Mouse (Mus musculus) myocyte (in vitro differentiated cells): ENCODE measurements around the gene Wrnip1. TPM values are rescaled to one million over a fixed set of nuclear protein-coding genes. Genes with fewer than 3 reads are reported as not detected.
A peak's percentile ranks its signal among the peaks of the same experiment; 100 is the strongest.

ENCODE experiments used
- H3K27me3 ChIP-seq: one replicate; pipeline ENCODE4 v1.6.1; 2011; ENCODE audit not compliant: control insufficient read depth, insufficient read depth, insufficient read length
- H3K36me3 ChIP-seq: one replicate; pipeline ENCODE4 v1.6.1; 2011; ENCODE audit not compliant: control insufficient read depth, insufficient read depth
- H3K4me2 ChIP-seq: one replicate; pipeline ENCODE4 v1.6.1; 2011; ENCODE audit warnings: low read depth, control low read depth
- H3K4me3 ChIP-seq: one replicate; pipeline ENCODE4 v1.5.1; 2011; ENCODE audit warnings: mild to moderate bottlenecking, control low read depth, moderate library complexity
- H3K79me2 ChIP-seq: one replicate; pipeline ENCODE4 v1.6.1; 2011; ENCODE audit not compliant: control insufficient read depth, insufficient read depth
- H3ac ChIP-seq: one replicate; pipeline ENCODE4 v1.6.1; 2011; ENCODE audit not compliant: control insufficient read depth, insufficient read length
- CEBPB ChIP-seq: IDR thresholded peaks from 2 replicates; pipeline ENCODE4 v1.6.1; 2011; ENCODE audit warnings: mild to moderate bottlenecking, moderate library complexity; ENCODE audit not compliant: poor library complexity, insufficient read depth, severe bottlenecking
- E2F4 ChIP-seq: IDR thresholded peaks from one replicate; pipeline ENCODE4 v1.6.1; 2011; ENCODE audit warnings: mild to moderate bottlenecking, control low read depth, moderate library complexity; ENCODE audit not compliant: insufficient read depth
- MAX ChIP-seq: IDR thresholded peaks from one replicate; pipeline ENCODE4 v1.6.1; 2011; ENCODE audit warnings: low read depth, mild to moderate bottlenecking, control low read depth
- MYOD1 ChIP-seq, 3 experiments: IDR thresholded peaks; one replicate each; pipeline ENCODE4 v1.6.1; 2011; ENCODE audit warnings: control low read depth in 2 of 3, low read depth in 2 of 3, mild to moderate bottlenecking in 2 of 3, moderate library complexity in 1 of 3; ENCODE audit not compliant: insufficient read length in 2 of 3, control insufficient read depth in 1 of 3
- MYOG ChIP-seq, 3 experiments: IDR thresholded peaks; one replicate each; pipeline ENCODE4 v1.6.1; 2011; ENCODE audit warnings: control low read depth in 2 of 3, low read depth in 2 of 3, mild to moderate bottlenecking in 2 of 3; ENCODE audit not compliant: insufficient read length in 2 of 3, control insufficient read depth in 1 of 3, insufficient read depth in 1 of 3
- POLR2A ChIP-seq: IDR thresholded peaks from one replicate; pipeline ENCODE4 v1.6.1; 2011; ENCODE audit warnings: low read depth, mild to moderate bottlenecking, control low read depth, moderate library complexity; ENCODE audit not compliant: insufficient read length
- POLR2AphosphoS2 ChIP-seq: IDR thresholded peaks from one replicate; pipeline ENCODE4 v1.6.1; 2011; ENCODE audit warnings: low read depth, control low read depth; ENCODE audit not compliant: insufficient read length
- REST ChIP-seq: IDR thresholded peaks from one replicate; pipeline ENCODE4 v1.6.1; 2011; ENCODE audit warnings: mild to moderate bottlenecking, control low read depth, moderate library complexity; ENCODE audit not compliant: insufficient read depth, insufficient read length
- SRF ChIP-seq: IDR thresholded peaks from one replicate; pipeline ENCODE4 v1.6.1; 2011; ENCODE audit warnings: low read depth; ENCODE audit not compliant: control insufficient read depth, insufficient read length
- TCF12 ChIP-seq: IDR thresholded peaks from one replicate; pipeline ENCODE4 v1.6.1; 2011; ENCODE audit warnings: mild to moderate bottlenecking, control low read depth; ENCODE audit not compliant: poor library complexity, insufficient read depth, severe bottlenecking
- TCF3 ChIP-seq: IDR thresholded peaks from one replicate; pipeline ENCODE4 v1.6.1; 2011; ENCODE audit warnings: low read depth, control low read depth; ENCODE audit not compliant: insufficient read length
- USF1 ChIP-seq: IDR thresholded peaks from one replicate; pipeline ENCODE4 v1.6.1; 2011; ENCODE audit warnings: low read depth, mild to moderate bottlenecking, control low read depth, moderate library complexity
- polyA plus RNA-seq: library from polyadenylated mRNA; unstranded; fragments of >200 nt; fragmentation: generic; extraction: Trizol; gene quantifications from one replicate; pipeline ENCODE4 v1.2.1, GENCODE M21; 2012; ENCODE audit warnings: missing spikeins

The Wrnip1 gene
- polyA plus RNA-seq, 1 experiment = 22.4 TPM

DNA sequence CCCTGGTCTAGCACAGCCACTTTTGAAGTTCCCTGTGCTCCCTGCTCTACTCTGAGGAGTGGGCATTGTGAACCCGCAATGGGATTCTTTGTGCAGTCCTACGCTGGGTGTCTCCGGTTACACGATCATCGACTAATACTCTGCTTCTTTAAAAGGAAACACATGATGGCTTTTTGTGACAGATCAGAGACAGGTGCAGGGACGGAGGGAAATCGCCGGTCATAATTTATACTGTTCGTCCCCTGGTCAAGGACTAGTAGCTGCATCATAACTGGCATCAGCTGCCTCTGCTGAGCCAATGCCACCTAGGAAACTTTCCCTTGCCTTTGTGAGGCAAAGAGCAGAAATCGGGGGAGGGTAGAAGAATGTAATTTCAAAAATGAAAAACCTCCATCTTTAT, 25.5 kb upstream of the Wrnip1 start:
- H3K79me2 ChIP-seq = peaks cover 32% of the 10 kb centered on the region
- H3K4me2 ChIP-seq = peak overlapping the region; percentile 78
- no peaks in the 10 kb centered on the region for H3K36me3 ChIP-seq
- TF ChIP-seq MYOD1 (IDR thresholded peaks at IDR 0.05; ENCODE audit: control insufficient read depth in 1 of 3, insufficient read length in 2 of 3, low read depth in 2 of 3) (peak; percentile 79 to 94 (median 87)), MYOG (IDR thresholded peaks at IDR 0.05; ENCODE audit: control insufficient read depth in 1 of 3, insufficient read depth in 1 of 3, insufficient read length in 2 of 3, low read depth in 2 of 3) (peak in 1 of 3 experiments; percentile 68), REST (no peak), TCF12 (peak; percentile 73), POLR2AphosphoS2 (no peak), USF1 (no peak), TCF3 (no peak), E2F4 (no peak), SRF (no peak), MAX (no peak)
- H3ac ChIP-seq = no peak overlapping the region
- no peaks in the 10 kb centered on the region for H3K27me3 ChIP-seq
- peak overlapping the region; percentile 28 for H3K4me3 ChIP-seq

DNA sequence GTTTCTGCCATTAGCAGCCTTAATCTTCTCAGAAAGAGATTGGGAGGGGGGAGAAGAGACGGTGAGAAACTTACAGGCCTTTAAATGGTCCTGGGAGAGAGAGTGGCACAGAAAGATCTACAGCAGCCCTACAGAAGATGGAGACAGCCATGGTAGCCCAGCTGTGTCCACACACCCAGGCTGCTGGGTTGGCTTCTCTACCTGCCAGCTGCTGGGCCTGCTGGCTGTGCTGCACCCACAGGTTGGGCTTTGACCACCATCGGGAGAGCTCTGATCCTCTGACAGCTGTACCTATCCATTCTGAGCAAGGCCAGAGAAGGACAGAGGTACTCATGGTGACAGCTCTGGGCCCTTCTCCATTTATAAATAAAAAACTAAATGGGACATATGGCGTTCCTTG, 23.0 kb upstream of the Wrnip1 start:
- Histone ChIP-seq H3ac (no peak overlapping the region), H3K79me2 (peaks cover 13% of the 10 kb centered on the region), H3K4me2 (no peak overlapping the region), H3K4me3 (no peak overlapping the region), H3K27me3 (no peaks in the 10 kb centered on the region), H3K36me3 (no peaks in the 10 kb centered on the region)
- TF ChIP-seq MYOG (IDR thresholded peaks at IDR 0.05; ENCODE audit: control insufficient read depth in 1 of 3, insufficient read depth in 1 of 3, insufficient read length in 2 of 3, low read depth in 2 of 3) (peak in 2 of 3 experiments; percentile 61 to 82), MYOD1 (IDR thresholded peaks at IDR 0.05; ENCODE audit: control insufficient read depth in 1 of 3, insufficient read length in 2 of 3, low read depth in 2 of 3) (peak in 1 of 3 experiments; percentile 69), TCF12 (no peak), REST (no peak)

DNA sequence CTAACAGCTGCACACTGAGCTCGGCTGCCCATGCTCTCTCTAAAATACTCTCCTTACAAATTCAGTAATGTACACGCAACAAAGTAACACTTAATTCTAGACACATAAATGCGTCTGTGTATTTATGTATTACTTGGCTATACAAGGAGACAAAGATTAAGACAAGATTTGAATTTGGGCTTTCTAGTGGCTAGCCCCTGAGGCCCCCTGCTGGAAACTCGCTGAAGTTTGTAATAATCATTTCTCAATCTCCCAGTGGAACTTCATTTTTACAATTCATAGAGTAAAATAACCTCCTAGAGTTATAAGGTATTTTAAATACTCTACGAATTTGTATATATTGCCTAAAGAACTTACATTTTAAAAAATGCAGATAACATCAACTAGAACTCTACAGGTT, 18.8 kb upstream of the Wrnip1 start:
- Histone ChIP-seq H3K4me3 (no peak overlapping the region), H3K27me3 (no peaks in the 10 kb centered on the region), H3K4me2 (no peak overlapping the region), H3ac (no peak overlapping the region), H3K79me2 (no peaks in the 10 kb centered on the region), H3K36me3 (no peaks in the 10 kb centered on the region)
- TF ChIP-seq TCF12 = no peak
- no peak for TF ChIP-seq USF1
- TF ChIP-seq POLR2AphosphoS2 = no peak
- TF ChIP-seq MYOD1 (IDR thresholded peaks at IDR 0.05; ENCODE audit: control insufficient read depth in 1 of 3, insufficient read length in 2 of 3, low read depth in 2 of 3) = no peak
- no peak for TF ChIP-seq TCF3
- TF ChIP-seq POLR2A = no peak
- TF ChIP-seq MAX = no peak
- no peak for TF ChIP-seq MYOG (IDR thresholded peaks at IDR 0.05; ENCODE audit: control insufficient read depth in 1 of 3, insufficient read depth in 1 of 3, insufficient read length in 2 of 3, low read depth in 2 of 3)
- no peak for TF ChIP-seq E2F4
- TF ChIP-seq SRF = no peak
- no peak for TF ChIP-seq CEBPB
- TF ChIP-seq REST = no peak

DNA sequence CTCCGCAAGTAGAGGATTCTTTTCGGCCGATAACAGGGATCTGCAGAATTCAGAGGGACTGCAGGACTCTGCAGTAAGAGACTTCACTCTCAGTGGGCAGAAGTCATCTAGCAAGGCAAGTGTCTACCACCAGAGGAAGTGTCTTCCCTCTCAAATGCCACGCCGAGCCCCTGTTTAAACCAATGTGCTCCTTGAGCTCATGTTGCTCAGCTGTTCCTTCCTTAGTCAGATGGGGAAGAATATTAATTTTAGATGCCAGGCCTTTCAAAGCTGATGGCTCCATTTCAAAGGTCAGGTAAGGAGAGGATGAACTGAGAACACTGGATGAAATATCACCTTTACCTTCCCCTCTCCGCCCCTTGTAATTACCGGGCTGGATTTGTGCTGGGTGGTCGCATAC, 18.0 kb upstream of the Wrnip1 start, which contains the start of gene Mylk4:
Mylk4 (minus strand) TSS at position 139 of the 400 bp plus-strand sequence.
- TF ChIP-seq SRF = no peak
- no peak for TF ChIP-seq REST
- TF ChIP-seq TCF12 = no peak
- no peak for TF ChIP-seq CEBPB
- TF ChIP-seq TCF3 = no peak
- no peak for TF ChIP-seq USF1
- no peak for TF ChIP-seq MYOD1 (IDR thresholded peaks at IDR 0.05; ENCODE audit: control insufficient read depth in 1 of 3, insufficient read length in 2 of 3, low read depth in 2 of 3)
- no peak for TF ChIP-seq POLR2A
- no peak for TF ChIP-seq E2F4
- peak within 1 kb of the TSS; percentile 24 for H3K4me2 ChIP-seq
- H3K4me3 ChIP-seq = no peak within 1 kb of the TSS
- no peak within 1 kb of the TSS for H3ac ChIP-seq
- no peaks in the 10 kb centered on the region for H3K79me2 ChIP-seq
- H3K36me3 ChIP-seq = no peaks in the 10 kb centered on the region
- no peaks in the 10 kb centered on the region for H3K27me3 ChIP-seq

DNA sequence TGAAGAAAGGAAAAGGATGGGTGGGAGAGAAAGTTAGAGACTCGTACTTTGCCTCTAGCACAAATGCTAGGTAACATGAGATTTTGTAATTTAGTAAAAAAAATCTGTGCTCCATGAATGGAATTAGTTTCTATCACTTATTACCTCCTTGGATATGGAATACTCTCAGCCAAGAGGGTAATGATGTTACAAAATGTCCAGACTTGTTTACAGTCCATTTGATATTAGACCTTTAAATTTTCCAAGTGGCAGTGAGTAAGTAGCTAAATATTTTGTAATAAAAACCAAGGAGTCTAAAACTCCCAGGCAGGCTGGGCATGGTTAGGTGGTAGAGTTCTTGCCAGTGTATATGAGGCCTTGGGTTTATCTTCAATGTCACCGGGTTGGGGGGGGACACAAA, 14.3 kb upstream of the Wrnip1 start:
- H3K36me3 ChIP-seq = no peaks in the 10 kb centered on the region
- no peak overlapping the region for H3K4me3 ChIP-seq
- H3K4me2 ChIP-seq = no peak overlapping the region
- H3ac ChIP-seq = no peak overlapping the region
- TF ChIP-seq MAX (no peak), POLR2A (no peak), TCF12 (no peak), SRF (no peak), MYOG (IDR thresholded peaks at IDR 0.05; ENCODE audit: control insufficient read depth in 1 of 3, insufficient read depth in 1 of 3, insufficient read length in 2 of 3, low read depth in 2 of 3) (no peak), TCF3 (no peak), E2F4 (no peak), POLR2AphosphoS2 (no peak), CEBPB (no peak), REST (no peak), MYOD1 (IDR thresholded peaks at IDR 0.05; ENCODE audit: control insufficient read depth in 1 of 3, insufficient read length in 2 of 3, low read depth in 2 of 3) (no peak), USF1 (no peak)
- H3K27me3 ChIP-seq = no peaks in the 10 kb centered on the region
- no peaks in the 10 kb centered on the region for H3K79me2 ChIP-seq
